Mouse (Mus musculus) G1E (cell line): ENCODE results near the gene Smap2. TPM values are rescaled to one million over a fixed set of nuclear protein-coding genes. Genes with fewer than 3 reads are reported as not detected.
"Not testable (repeated sequence)": the region's sequence is repeated elsewhere in the genome, so short reads cannot be mapped to it uniquely, and the experiment has no call there.

Experiments
- ATAC-seq: 2 replicates; pipeline ENCODE4 v1.8.0; 2016; ENCODE audit warnings: mild to moderate bottlenecking; ENCODE audit not compliant: insufficient number of reproducible peaks, poor library complexity, low FRiP score, severe bottlenecking; ENCODE audit errors: extremely low read depth
- DNase-seq: peaks from one replicate; pipeline ENCODE4 v3.0.0; 2012; ENCODE audit warnings: low spot score
- H3K27me3 ChIP-seq: 2 replicates; pipeline ENCODE4 v1.6.1; 2012; ENCODE audit warnings: mild to moderate bottlenecking, low read length, inconsistent platforms; ENCODE audit not compliant: insufficient read depth
- H3K36me3 ChIP-seq: replicated peaks from 2 replicates; pipeline ENCODE3; 2012; ENCODE audit warnings: mild to moderate bottlenecking, inconsistent platforms
- H3K4me1 ChIP-seq: 2 replicates; pipeline ENCODE4 v1.6.1; 2012; ENCODE audit warnings: low read depth, low read length, inconsistent platforms, mixed read lengths; ENCODE audit not compliant: insufficient read depth
- H3K4me3 ChIP-seq: 2 replicates; pipeline ENCODE4 v1.5.1; 2012; ENCODE audit warnings: low read depth, mild to moderate bottlenecking, inconsistent platforms, low read length, moderate library complexity, mixed read lengths
- H3K9me3 ChIP-seq: replicated peaks from 2 replicates; pipeline ENCODE4 v1.6.1; 2012; ENCODE audit warnings: inconsistent platforms
- CTCF ChIP-seq: IDR thresholded peaks from 2 replicates; pipeline ENCODE4 v1.5.1; 2012; ENCODE audit warnings: low read depth, low read length, inconsistent platforms, mixed read lengths
- GATA1 ChIP-seq: IDR thresholded peaks from 2 replicates; pipeline ENCODE4 v1.6.1; 2012; ENCODE audit warnings: borderline replicate concordance, low read length, inconsistent platforms, mixed read lengths
- GATA2 ChIP-seq: IDR thresholded peaks from 2 replicates; pipeline ENCODE4 v1.6.1; 2012; ENCODE audit warnings: low read depth, low read length, inconsistent platforms, borderline replicate concordance
- POLR2AphosphoS5 ChIP-seq: IDR thresholded peaks from 2 replicates; pipeline ENCODE4 v1.6.1; 2012; ENCODE audit warnings: low read depth, low read length, inconsistent platforms; ENCODE audit not compliant: insufficient replicate concordance
- TAL1 ChIP-seq: conservative IDR thresholded peaks from 2 replicates; pipeline ENCODE4 v1.6.1; 2012; ENCODE audit warnings: low read depth, low read length, inconsistent platforms, mixed read lengths
- polyA plus RNA-seq: library from polyadenylated mRNA; stranded (reverse); fragments of >175 nt; gene quantifications from 2 replicates; pipeline ENCODE4 v1.2.3, GENCODE M21; 2012
- total RNA-seq, 2 experiments: library from RNA; stranded (forward) in 1 of 2; stranded (reverse) in 1 of 2; fragments of 200-1000 nt in 1 of 2; fragments of >200 nt in 1 of 2; fragmentation: Nextera tagmentation in 1 of 2; gene quantifications; 2 replicates each; pipeline ENCODE4 v1.2.3; 2014 to 2017

The Smap2 gene
- total RNA-seq (2014; fragmentation: Nextera tagmentation), result 92.6 and 109 TPM in 2 replicates
- total RNA-seq (2017), result 26.3 and 35.6 TPM in 2 replicates
- 32.9 and 33.4 TPM in 2 replicates for polyA plus RNA-seq

DNA sequence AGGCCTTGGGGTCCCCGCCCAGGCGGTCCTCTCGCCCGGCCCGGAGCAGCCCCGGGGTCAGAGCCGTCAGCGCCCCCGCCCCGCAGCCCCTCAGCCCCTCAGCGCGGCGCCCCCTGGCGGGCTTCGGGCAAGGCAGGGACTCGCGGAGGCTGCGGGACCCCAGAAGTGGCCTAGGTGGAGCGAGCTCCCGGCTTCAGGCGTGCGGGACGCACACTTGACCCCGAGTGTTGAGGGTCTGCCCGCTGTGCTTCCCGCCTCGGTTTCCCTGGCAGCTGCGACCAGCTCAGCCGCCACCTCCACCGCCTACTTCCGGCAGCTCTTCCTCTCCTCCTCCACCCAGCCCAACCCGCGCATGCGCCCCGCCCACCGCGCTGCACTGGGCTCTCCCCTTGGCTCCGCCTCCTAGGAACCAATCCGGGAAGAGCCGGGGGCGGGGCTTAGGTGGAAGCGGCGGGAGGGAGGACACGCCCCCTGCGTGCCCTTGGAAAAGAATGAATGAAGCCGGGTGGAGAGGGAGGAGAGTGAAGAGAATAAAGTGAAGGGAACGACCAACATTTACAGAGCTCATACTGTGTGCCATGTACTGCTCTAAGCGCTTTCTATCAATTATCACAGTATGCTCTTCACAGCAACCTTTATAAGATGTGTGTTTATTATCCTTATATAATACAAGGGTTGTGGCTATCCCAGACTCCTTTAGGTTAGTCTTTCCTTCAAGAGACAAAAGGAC lies at the start of gene Smap2:
Gene Smap2, minus strand, starts transcription at position 320 of the 730 bp plus-strand sequence.
- TF ChIP-seq POLR2AphosphoS5 (no peak), CTCF (peak; percentile 69)
- Histone ChIP-seq H3K4me3 (peak within 1 kb of the TSS; percentile 98), H3K9me3 (no peaks in the 10 kb centered on the region; the same call in 1 of the 2 replicates), H3K36me3 (peaks cover 14% of the 10 kb centered on the region), H3K4me1 (peaks cover 64% of the 10 kb centered on the region), H3K27me3 (no peaks in the 10 kb centered on the region)
- peak; percentile 69 for ATAC-seq
- DNase-seq, result peak; percentile 93

GRCm38 (mm10) chr4:121065336-121065735 lies 48.3 kb upstream of the Smap2 start:
- Histone ChIP-seq H3K27me3 (no peaks in the 10 kb centered on the region), H3K4me3 (no peak overlapping the region), H3K9me3 (no peaks in the 10 kb centered on the region), H3K4me1 (no peaks in the 10 kb centered on the region), H3K36me3 (peaks cover 84% of the 10 kb centered on the region)
- TF ChIP-seq TAL1 (no peak), POLR2AphosphoS5 (no peak), GATA2 (no peak), CTCF (no peak), GATA1 (no peak)
- ATAC-seq, result no peak
- no peak for DNase-seq

- DNase-seq, ATAC-seq, H3K4me1 ChIP-seq, H3K9me3 ChIP-seq, H3K4me3 ChIP-seq, H3K27me3 ChIP-seq: not testable (repeated sequence)
- peaks cover 60% of the 10 kb centered on the region for H3K36me3 ChIP-seq
These were observed 42.2 kb upstream of the Smap2 start for GRCm38 (mm10) chr4:121059218-121059617.

DNA sequence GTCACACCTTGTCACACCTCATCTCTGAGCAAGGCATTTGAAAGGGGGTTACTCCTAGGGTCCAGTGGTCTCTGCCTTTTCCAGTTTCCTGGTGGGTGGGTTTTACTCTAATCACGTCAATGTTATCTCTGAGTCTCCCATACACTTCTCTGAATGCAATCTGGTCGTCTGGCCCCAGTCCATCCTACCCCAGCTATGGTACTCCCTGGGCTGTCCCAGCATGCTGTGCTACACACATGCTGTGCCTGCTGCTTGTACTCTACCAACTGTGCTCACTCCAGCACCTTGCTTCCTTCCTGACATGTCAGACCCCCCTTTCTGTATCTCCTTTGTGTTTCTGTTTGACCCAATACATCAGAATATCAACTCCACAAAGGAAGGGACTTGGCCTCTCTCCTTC lies 40.0 kb upstream of the Smap2 start:
- no peaks in the 10 kb centered on the region for H3K9me3 ChIP-seq

DNA sequence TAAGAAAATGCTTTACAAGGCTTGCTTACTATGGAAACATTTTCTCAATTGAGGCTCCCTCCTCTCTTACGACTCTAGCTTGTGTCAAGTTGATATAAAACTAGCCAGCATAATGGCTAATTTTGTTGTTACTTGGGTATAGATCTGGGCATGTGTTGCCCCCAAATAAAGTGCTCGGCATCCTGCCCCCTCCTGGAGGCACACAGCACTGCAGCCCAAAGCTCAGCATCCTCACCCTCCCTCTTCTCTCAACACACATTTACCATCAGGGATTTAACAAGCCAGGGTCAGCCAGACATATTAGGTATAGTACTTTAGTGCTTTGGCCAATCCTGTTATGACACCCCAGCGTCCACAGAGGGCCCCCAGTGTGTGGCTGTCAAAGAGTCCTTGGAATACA lies 39.3 kb upstream of the Smap2 start:
- no peak for TF ChIP-seq POLR2AphosphoS5
- peak; percentile 40; the same call in 1 of the 2 replicates for TF ChIP-seq CTCF
- TF ChIP-seq TAL1, result no peak
- no peak for TF ChIP-seq GATA1
- no peak for TF ChIP-seq GATA2
- ATAC-seq (no peak), DNase-seq (no peak)
- Histone ChIP-seq H3K9me3 (no peaks in the 10 kb centered on the region), H3K36me3 (peaks cover 34% of the 10 kb centered on the region), H3K4me1 (no peaks in the 10 kb centered on the region; the same call in 1 of the 2 replicates), H3K27me3 (peaks cover 25% of the 10 kb centered on the region; the same call in 1 of the 2 replicates), H3K4me3 (no peak overlapping the region)

More for the DNA sequence above, 40.0 kb upstream of the Smap2 start:
- Histone ChIP-seq H3K4me3 (no peak overlapping the region), H3K4me1 (no peaks in the 10 kb centered on the region; the same call in 1 of the 2 replicates), H3K36me3 (peaks cover 40% of the 10 kb centered on the region), H3K27me3 (peaks cover 19% of the 10 kb centered on the region; the same call in 1 of the 2 replicates)
- ATAC-seq, result no peak
- no peak for DNase-seq
- no peak for TF ChIP-seq GATA2
- no peak for TF ChIP-seq TAL1

DNA sequence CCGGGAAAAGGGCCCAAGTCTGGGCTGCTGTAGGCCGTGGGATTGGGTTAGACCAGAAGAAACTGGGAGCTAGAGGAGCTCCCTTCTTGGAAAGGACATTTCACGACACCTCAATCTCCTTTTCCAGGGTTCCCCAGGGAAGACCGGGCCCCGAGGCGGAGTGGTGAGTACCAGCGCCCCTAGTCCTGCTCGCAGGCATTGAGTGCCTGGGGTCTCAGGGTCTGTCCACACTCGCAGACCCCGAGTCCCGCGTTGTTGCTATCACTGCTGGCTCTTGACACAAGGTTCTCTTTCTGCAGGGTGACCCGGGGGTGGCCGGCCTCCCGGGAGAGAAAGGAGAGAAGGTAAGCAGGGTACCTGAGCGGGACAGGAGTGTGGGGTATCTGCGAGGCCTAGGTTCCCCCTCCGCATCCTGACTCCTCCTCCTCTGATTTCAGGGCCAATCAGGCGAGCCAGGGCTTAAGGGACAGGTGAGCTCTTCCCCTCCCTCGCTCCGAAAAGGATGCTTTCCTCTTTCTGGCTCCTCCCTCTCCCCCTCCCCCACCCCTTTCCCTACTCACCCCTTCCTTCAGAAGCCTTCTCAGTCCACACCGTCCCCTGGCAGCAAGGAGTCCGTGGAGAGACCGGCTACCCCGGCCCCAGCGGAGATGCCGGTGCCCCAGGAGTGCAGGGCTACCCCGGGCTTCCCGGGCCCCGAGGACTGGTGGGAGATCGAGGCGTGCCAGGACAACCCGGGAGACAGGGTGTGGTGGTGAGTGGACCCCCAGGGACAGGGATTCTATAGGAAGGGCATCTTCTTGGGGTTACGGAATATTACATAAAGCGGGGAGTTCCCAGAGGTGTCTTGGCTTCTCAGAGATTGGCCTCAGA lies 35.6 kb upstream of the Smap2 start:
- DNase-seq (no peak), ATAC-seq (no peak)
- no peaks in the 10 kb centered on the region for H3K9me3 ChIP-seq
- H3K36me3 ChIP-seq, result peaks cover 6% of the 10 kb centered on the region
- H3K4me3 ChIP-seq, result no peak overlapping the region
- TF ChIP-seq CTCF (no peak), GATA2 (no peak), GATA1 (no peak), POLR2AphosphoS5 (no peak), TAL1 (no peak)
- H3K27me3 ChIP-seq, result peaks cover 43% of the 10 kb centered on the region
- no peaks in the 10 kb centered on the region; the same call in 1 of the 2 replicates for H3K4me1 ChIP-seq
